Mouse (Mus musculus) embryonic fibroblast, embryonic 13.5 days (primary cell): ENCODE results near the gene Tgfb1i1.

ENCODE experiments used
- CTCF ChIP-seq: IDR thresholded peaks from 2 replicates; pipeline ENCODE4 v1.5.1; 2011; ENCODE audit warnings: mild to moderate bottlenecking, control low read depth, low read length, moderate library complexity, borderline replicate concordance; ENCODE audit not compliant: insufficient read depth
- POLR2A ChIP-seq: IDR thresholded peaks from 2 replicates; pipeline ENCODE4 v1.6.1; 2011; ENCODE audit warnings: low read depth, mild to moderate bottlenecking, control low read depth, low read length, moderate library complexity

- TF ChIP-seq CTCF (no peak), POLR2A (no peak)
Observed at GRCm38 (mm10) chr7:128298481-128299342, 52.1 kb downstream of the Tgfb1i1 start.
